Mouse (Mus musculus): ENCODE results near the gene Retreg3. TPM values are rescaled to one million over a fixed set of nuclear protein-coding genes. Genes with fewer than 3 reads are reported as not detected.

Gene Retreg3
- polyA plus RNA-seq, 1 experiment from 2014 or later: 19.2 TPM

Small RNA genes within 50 kb of the gene (microRNA-seq; reads per million reads assigned to microRNA genes)
- gene Gm27626: not detected

Other genes with a start within 250 kb of the Retreg3 start
- gene Stat3, start 180.4 kb downstream of the Retreg3 start, polyA plus RNA-seq (2015; fragmentation: Nextera tagmentation; extraction: Ambion mirVana): 40.7 and 48.3 TPM in 2 replicates
- 152 and 169 TPM in 2 replicates for gene Cavin1, start 149.0 kb downstream of the Retreg3 start, polyA plus RNA-seq (2015; fragmentation: Nextera tagmentation; extraction: Ambion mirVana)
- gene Atp6v0a1, start 110.4 kb downstream of the Retreg3 start, polyA plus RNA-seq (2015; fragmentation: Nextera tagmentation; extraction: Ambion mirVana): 33.2 and 38.8 TPM in 2 replicates
- 8.7 and 9.0 TPM in 2 replicates for gene Naglu, start 49.9 kb downstream of the Retreg3 start, polyA plus RNA-seq (2015; fragmentation: Nextera tagmentation; extraction: Ambion mirVana)
- 0.15 TPM in 1 of 2 replicates, not detected in the other for gene Hsd17b1, start 41.5 kb downstream of the Retreg3 start, polyA plus RNA-seq (2015; fragmentation: Nextera tagmentation; extraction: Ambion mirVana)
- gene Coasy, start 37.3 kb downstream of the Retreg3 start, polyA plus RNA-seq (2015; fragmentation: Nextera tagmentation; extraction: Ambion mirVana): 40.8 and 43.8 TPM in 2 replicates
- gene Mlx, start 32.6 kb downstream of the Retreg3 start, polyA plus RNA-seq (2015; fragmentation: Nextera tagmentation; extraction: Ambion mirVana): 46.8 and 50.9 TPM in 2 replicates
- 43.5 and 46.1 TPM in 2 replicates for gene Psmc3ip, start 24.5 kb downstream of the Retreg3 start, polyA plus RNA-seq (2015; fragmentation: Nextera tagmentation; extraction: Ambion mirVana)
- 69.7 and 77.2 TPM in 2 replicates for gene Tubg1, start within 50 bp of the Retreg3 start, polyA plus RNA-seq (2015; fragmentation: Nextera tagmentation; extraction: Ambion mirVana)
- gene Tubg2, start 36.0 kb upstream of the Retreg3 start, polyA plus RNA-seq (2015; fragmentation: Nextera tagmentation; extraction: Ambion mirVana): 12.6 and 12.9 TPM in 2 replicates
- 0.50 and 1.2 TPM in 2 replicates for gene Cntnap1, start 50.6 kb upstream of the Retreg3 start, polyA plus RNA-seq (2015; fragmentation: Nextera tagmentation; extraction: Ambion mirVana)
- 9.7 and 10.2 TPM in 2 replicates for gene Plekhh3, start 51.5 kb upstream of the Retreg3 start, polyA plus RNA-seq (2015; fragmentation: Nextera tagmentation; extraction: Ambion mirVana)
- gene Ccr10, start 55.5 kb upstream of the Retreg3 start, polyA plus RNA-seq (2015; fragmentation: Nextera tagmentation; extraction: Ambion mirVana): 0.15 and 0.27 TPM in 2 replicates
- 16.9 and 19.8 TPM in 2 replicates for gene Ezh1, start 106.6 kb upstream of the Retreg3 start, polyA plus RNA-seq (2015; fragmentation: Nextera tagmentation; extraction: Ambion mirVana)
- gene Ramp2, start 126.1 kb upstream of the Retreg3 start, polyA plus RNA-seq (2015; fragmentation: Nextera tagmentation; extraction: Ambion mirVana): 84.9 and 92.3 TPM in 2 replicates
- 106 and 118 TPM in 2 replicates for gene Vps25, start 133.8 kb upstream of the Retreg3 start, polyA plus RNA-seq (2015; fragmentation: Nextera tagmentation; extraction: Ambion mirVana)
- 9.8 and 10.9 TPM in 2 replicates for gene Wnk4, start 140.7 kb upstream of the Retreg3 start, polyA plus RNA-seq (2015; fragmentation: Nextera tagmentation; extraction: Ambion mirVana)
- 1.7 and 2.3 TPM in 2 replicates for gene Cntd1, start 159.1 kb upstream of the Retreg3 start, polyA plus RNA-seq (2015; fragmentation: Nextera tagmentation; extraction: Ambion mirVana)
- 193 and 196 TPM in 2 replicates for gene Coa3, start 159.2 kb upstream of the Retreg3 start, polyA plus RNA-seq (2015; fragmentation: Nextera tagmentation; extraction: Ambion mirVana)
- gene Becn1, start 182.4 kb upstream of the Retreg3 start, polyA plus RNA-seq (2015; fragmentation: Nextera tagmentation; extraction: Ambion mirVana): 129 and 130 TPM in 2 replicates
- 138 and 148 TPM in 2 replicates for gene Psme3, start 196.3 kb upstream of the Retreg3 start, polyA plus RNA-seq (2015; fragmentation: Nextera tagmentation; extraction: Ambion mirVana)
- gene Aoc2, start 205.2 kb upstream of the Retreg3 start, polyA plus RNA-seq (2015; fragmentation: Nextera tagmentation; extraction: Ambion mirVana): 1.3 and 1.7 TPM in 2 replicates
- gene Aoc3, start 210.7 kb upstream of the Retreg3 start, polyA plus RNA-seq (2015; fragmentation: Nextera tagmentation; extraction: Ambion mirVana): 0.10 and 0.15 TPM in 2 replicates
- not detected in 2 replicates for gene G6pc, start 247.7 kb upstream of the Retreg3 start, polyA plus RNA-seq (2015; fragmentation: Nextera tagmentation; extraction: Ambion mirVana)

All from embryonic facial prominence, embryonic 13.5 days (tissue).